32 mouse cellular contexts compared by ENCODE assay signal in genomic region chr10:59497019-59497418, GRCm38 (mm10). TPM values are rescaled to one million over a fixed set of nuclear protein-coding genes. Genes with fewer than 3 reads are reported as not detected.
"Had no signal": no experiment of that assay in that cellular context is flagged by ENCODE, and none has a peak within 500 bp of the region (broad histone marks: within the 10 kb centered on the region; RNA-seq: fewer than 3 reads in every experiment).

No protein-coding gene starts in this region.

- H3K4me2 ChIP-seq: limb, embryonic 12.5 days; limb, embryonic 13.5 days; limb, embryonic 15.5 days; liver, embryonic 11.5 days; liver, embryonic 12.5 days; liver, embryonic 13.5 days; liver, embryonic 15.5 days; lung, embryonic 14.5 days; lung, embryonic 15.5 days; midbrain, embryonic 11.5 days; midbrain, embryonic 12.5 days; midbrain, embryonic 13.5 days; midbrain, embryonic 15.5 days; neural tube, embryonic 12.5 days; neural tube, embryonic 13.5 days had no signal

- H3K9ac ChIP-seq: limb, embryonic 12.5 days; limb, embryonic 13.5 days; limb, embryonic 15.5 days; liver, embryonic 12.5 days; liver, embryonic 13.5 days; liver, embryonic 14.5 days; liver, embryonic 15.5 days; liver, postnatal 0 days; lung, embryonic 14.5 days; lung, embryonic 15.5 days; midbrain, embryonic 12.5 days; midbrain, embryonic 13.5 days; midbrain, embryonic 15.5 days; neural tube, embryonic 12.5 days; neural tube, embryonic 13.5 days had no signal

- H3K27me3 ChIP-seq: limb, embryonic 12.5 days; limb, embryonic 13.5 days; limb, embryonic 15.5 days; liver, embryonic 12.5 days; liver, embryonic 13.5 days; liver, embryonic 15.5 days; lung, embryonic 15.5 days; megakaryocyte, embryonic 14.5 days; midbrain, embryonic 12.5 days; midbrain, embryonic 13.5 days; midbrain, embryonic 15.5 days; neural tube, embryonic 12.5 days; neural tube, embryonic 13.5 days had no signal

- H3K4me1 ChIP-seq: liver, embryonic 12.5 days; liver, embryonic 13.5 days; liver, embryonic 15.5 days; midbrain, embryonic 12.5 days; midbrain, embryonic 13.5 days; midbrain, embryonic 15.5 days; neural tube, embryonic 12.5 days had no signal

- H3K27ac ChIP-seq: limb, embryonic 10.5 days; limb, embryonic 12.5 days; limb, embryonic 13.5 days; limb, embryonic 15.5 days; liver, embryonic 12.5 days; liver, embryonic 13.5 days; liver, embryonic 14.5 days; liver, embryonic 15.5 days; lung, embryonic 15.5 days; macrophage; midbrain, embryonic 10.5 days; midbrain, embryonic 12.5 days; midbrain, embryonic 13.5 days; midbrain, embryonic 15.5 days; neural tube, embryonic 12.5 days; neural tube, embryonic 13.5 days had no signal

- H3K4me3 ChIP-seq: limb, embryonic 10.5 days; limb, embryonic 12.5 days; limb, embryonic 13.5 days; limb, embryonic 15.5 days; liver, embryonic 12.5 days; liver, embryonic 13.5 days; liver, embryonic 15.5 days; lung, embryonic 15.5 days; megakaryocyte, embryonic 14.5 days; midbrain, embryonic 10.5 days; midbrain, embryonic 12.5 days; midbrain, embryonic 13.5 days; midbrain, embryonic 15.5 days; neural tube, embryonic 12.5 days; neural tube, embryonic 13.5 days had no signal

- DNase-seq: left cerebral cortex, postnatal 4 days; liver; liver, embryonic 13.5 days; liver, postnatal 0 days; lung, adult 18-20 months; lung, adult 2 months; lung, embryonic 14.5 days; lung, postnatal 10 days; lung, postnatal 14 days; lung, postnatal 36 days; lung, postnatal 4 days; midbrain, embryonic 14.5 days had no signal

- H3K9me3 ChIP-seq: limb, embryonic 10.5 days; limb, embryonic 15.5 days; liver, embryonic 12.5 days; liver, embryonic 13.5 days; liver, embryonic 15.5 days; lung, embryonic 15.5 days; midbrain, embryonic 15.5 days had no signal

- H3K36me3 ChIP-seq: limb, embryonic 13.5 days; limb, embryonic 15.5 days; liver, embryonic 12.5 days; liver, embryonic 13.5 days; liver, embryonic 15.5 days; lung, embryonic 15.5 days; midbrain, embryonic 10.5 days; midbrain, embryonic 12.5 days; midbrain, embryonic 13.5 days; midbrain, embryonic 15.5 days; neural tube, embryonic 12.5 days; neural tube, embryonic 13.5 days had no signal

RNA-seq across cellular contexts. Expression of gene Oit3, which starts 55.4 kb away (rescaled TPM):
- total RNA-seq: megakaryocyte-erythroid progenitor cell, adult 5-6 weeks had no signal
- polyA plus RNA-seq: midbrain, embryonic 16.5 days had no signal
